Mouse (Mus musculus) B cell, adult 62 days (primary cell): ENCODE measurements around the gene Nyap1. TPM values are rescaled to one million over a fixed set of nuclear protein-coding genes. Genes with fewer than 3 reads are reported as not detected.

Source experiments
- total RNA-seq: library from RNA; stranded (reverse); gene quantifications from 4 replicates; pipeline ENCODE4 v1.2.4, GENCODE M21; 2023

Nyap1 gene
- 0.24 to 0.75 TPM (median 0.55 TPM) in 4 replicates for total RNA-seq

DNA sequence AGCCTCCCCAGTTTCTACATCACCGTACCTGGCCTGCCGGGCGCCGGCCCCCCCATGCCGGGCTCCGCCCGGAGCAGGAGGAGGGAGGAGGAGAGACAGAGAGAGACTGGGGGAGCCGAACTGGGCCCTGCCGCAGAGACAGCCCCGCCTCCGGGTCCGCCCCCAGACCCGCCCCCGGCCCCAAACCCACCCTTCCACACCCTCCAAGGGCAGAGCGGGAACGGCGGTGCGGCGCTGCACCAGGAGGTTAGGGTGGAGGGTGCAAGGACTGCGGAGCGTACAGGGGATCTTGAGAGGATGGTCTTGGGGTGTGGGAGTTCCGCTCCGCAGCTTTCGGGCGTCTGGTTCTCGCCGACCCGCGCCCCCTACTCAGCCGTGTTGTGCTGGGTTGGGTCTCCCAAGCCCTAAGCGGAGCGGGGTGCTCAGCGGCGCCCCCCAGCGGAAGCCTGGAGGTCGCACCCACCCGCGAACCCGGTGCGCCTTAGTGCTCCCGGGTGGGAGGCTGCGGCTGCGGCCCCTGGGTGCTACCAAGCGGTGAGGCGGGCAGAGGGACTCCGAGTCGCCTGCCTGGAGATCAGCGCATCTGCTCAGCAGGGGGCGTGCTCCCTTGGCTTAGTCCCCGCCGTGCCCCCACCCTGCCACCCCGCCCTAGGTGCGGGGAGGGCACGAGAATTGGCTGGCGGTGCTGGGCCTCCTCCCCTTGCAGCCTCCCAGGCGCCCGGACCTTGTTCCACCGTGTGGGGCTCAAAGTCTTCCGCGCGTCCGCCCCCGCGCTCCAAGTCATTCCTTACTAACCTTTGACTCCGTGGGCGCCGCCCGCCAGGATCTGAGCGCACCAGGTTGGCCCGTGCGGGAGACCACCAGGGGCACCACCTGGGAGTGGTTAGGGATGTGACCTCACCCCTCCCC, at the start of gene Nyap1:
TSS of gene Nyap1 (minus strand) at position 585 of the 909 bp plus-strand sequence.

DNA sequence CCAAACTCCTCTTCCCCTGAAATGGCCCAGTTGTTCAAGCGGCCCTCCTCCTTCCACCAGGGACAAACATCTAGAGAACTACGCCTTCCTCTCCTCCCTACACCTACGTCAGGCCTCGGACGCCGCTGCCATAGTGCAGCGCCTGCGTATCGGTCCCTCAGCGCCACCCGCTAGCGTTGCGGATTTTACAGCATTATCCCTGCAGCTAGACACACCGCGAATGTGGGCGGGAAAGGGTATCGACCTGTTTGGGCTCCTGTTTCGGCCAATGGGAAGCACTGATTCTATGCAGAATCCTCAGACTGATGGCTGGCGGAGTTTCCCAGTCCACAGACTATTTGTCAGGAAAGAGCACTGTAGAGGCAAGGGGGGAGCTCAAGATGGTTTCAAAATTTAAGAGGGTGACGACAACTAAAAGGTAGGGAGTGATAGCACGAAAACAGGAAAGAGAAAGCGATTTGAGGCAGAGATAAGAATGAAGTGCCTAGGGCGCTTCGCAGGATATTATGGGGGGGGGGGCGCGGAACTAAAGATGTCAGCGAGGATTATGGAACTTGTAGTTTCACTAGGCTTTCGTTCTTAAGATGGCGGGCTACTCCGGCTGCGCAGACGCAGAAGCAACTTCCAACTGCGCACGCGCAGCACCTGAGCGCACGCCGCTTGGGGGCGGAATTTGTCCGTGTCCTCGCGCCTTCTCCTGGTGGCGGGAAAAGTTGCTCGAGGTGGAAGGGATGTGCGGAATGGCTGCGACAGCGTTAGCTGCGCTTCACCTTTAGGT, 45.9 kb upstream of the Nyap1 start, which contains the start of the genes Mepce and Zcwpw1:
TSS of gene Mepce (minus strand) at position 505 of the 778 bp plus-strand sequence.
TSS of gene Zcwpw1 (plus strand) at position 648 of the 778 bp plus-strand sequence.

GRCm38 (mm10) chr5:137778635-137779034, 37.2 kb upstream of the Nyap1 start, which contains the start of gene Ppp1r35:
Ppp1r35 (plus strand) TSS chr5:137778849.

GRCm38 (mm10) chr5:137745214-137746171, 4.1 kb upstream of the Nyap1 start, which contains the start of gene Tsc22d4:
Tsc22d4 (plus strand) TSS chr5:137745730.

GRCm38 (mm10) chr5:137684294-137685123, 56.9 kb downstream of the Nyap1 start, which contains the start of gene Agfg2:
Agfg2 (minus strand) TSS chr5:137684726.

Other genes with a start within 250 kb of the Nyap1 start
- 31.5 to 37.5 TPM (median 32.2 TPM) in 4 replicates for gene Pop7, start 239.1 kb downstream of the Nyap1 start, total RNA-seq
- gene Gigyf1, start 223.1 kb downstream of the Nyap1 start, total RNA-seq = 102 to 122 TPM (median 107 TPM) in 4 replicates
- not detected in 4 replicates for gene Epo, start 208.4 kb downstream of the Nyap1 start, total RNA-seq
- gene Gnb2, start 208.1 kb downstream of the Nyap1 start, total RNA-seq = 376 to 402 TPM (median 387 TPM) in 4 replicates
- not detected in 4 replicates for gene Actl6b, start 188.1 kb downstream of the Nyap1 start, total RNA-seq
- 0.44 to 1.0 TPM (median 0.49 TPM) in 3 of 4 replicates, not detected in the other for gene Tfr2, start 171.8 kb downstream of the Nyap1 start, total RNA-seq
- 35.5 to 53.4 TPM (median 47.2 TPM) in 4 replicates for gene Mospd3, start 140.5 kb downstream of the Nyap1 start, total RNA-seq
- gene Pcolce, start 127.8 kb downstream of the Nyap1 start, total RNA-seq = 0.57 to 1.8 TPM (median 0.97 TPM) in 4 replicates
- 0.35 to 1.1 TPM (median 0.51 TPM) in 4 replicates for gene Fbxo24, start 112.6 kb downstream of the Nyap1 start, total RNA-seq
- 194 to 213 TPM (median 205 TPM) in 4 replicates for gene Lrch4, start 112.5 kb downstream of the Nyap1 start, total RNA-seq
- gene Gm20605, start 112.4 kb downstream of the Nyap1 start, total RNA-seq = 60.1 to 69.9 TPM (median 63.7 TPM) in 4 replicates
- 70.9 to 87.6 TPM (median 79.5 TPM) in 4 replicates for gene Sap25, start 100.3 kb downstream of the Nyap1 start, total RNA-seq
- not detected in 4 replicates for gene Irs3, start 95.9 kb downstream of the Nyap1 start, total RNA-seq
- 15.2 to 20.8 TPM (median 18.0 TPM) in 4 replicates for gene Agfg2, start 56.9 kb downstream of the Nyap1 start, total RNA-seq
- 195 to 220 TPM (median 202 TPM) in 4 replicates for gene Tsc22d4, start 4.1 kb upstream of the Nyap1 start, total RNA-seq
- gene Ppp1r35, start 37.2 kb upstream of the Nyap1 start, total RNA-seq = 19.5 to 26.0 TPM (median 22.4 TPM) in 4 replicates
- gene Mepce, start 46.0 kb upstream of the Nyap1 start, total RNA-seq = 80.8 to 118 TPM (median 101 TPM) in 4 replicates
- gene Zcwpw1, start 46.2 kb upstream of the Nyap1 start, total RNA-seq = 15.0 to 20.7 TPM (median 19.2 TPM) in 4 replicates
- 0.45 to 3.5 TPM (median 2.1 TPM) in 4 replicates for gene Pilra, start 94.7 kb upstream of the Nyap1 start, total RNA-seq
- gene Pilrb1, start 116.5 kb upstream of the Nyap1 start, total RNA-seq = 1.3 to 2.3 TPM (median 1.9 TPM) in 4 replicates
- gene Pilrb2, start 130.2 kb upstream of the Nyap1 start, total RNA-seq = 0.81 to 2.7 TPM in 2 of 4 replicates, not detected in the others
- gene Cyp3a13, start 180.0 kb upstream of the Nyap1 start, total RNA-seq = not detected in 4 replicates
- gene Gjc3, start 221.5 kb upstream of the Nyap1 start, total RNA-seq = not detected in 4 replicates
- gene Azgp1, start 239.9 kb upstream of the Nyap1 start, total RNA-seq = not detected in 4 replicates